Mouse (Mus musculus) heart, adult 11 months (tissue): ENCODE measurements at regions not wholly inside any gene's neighbourhood (a gene's known extent, or its start where the extent isn't known, plus 50 kb on each side); places are given as distances from the start of the nearest gene placed in this dataset.

Source experiments
- DNase-seq: peaks from one replicate; pipeline ENCODE4 v3.0.0; 2022

DNA sequence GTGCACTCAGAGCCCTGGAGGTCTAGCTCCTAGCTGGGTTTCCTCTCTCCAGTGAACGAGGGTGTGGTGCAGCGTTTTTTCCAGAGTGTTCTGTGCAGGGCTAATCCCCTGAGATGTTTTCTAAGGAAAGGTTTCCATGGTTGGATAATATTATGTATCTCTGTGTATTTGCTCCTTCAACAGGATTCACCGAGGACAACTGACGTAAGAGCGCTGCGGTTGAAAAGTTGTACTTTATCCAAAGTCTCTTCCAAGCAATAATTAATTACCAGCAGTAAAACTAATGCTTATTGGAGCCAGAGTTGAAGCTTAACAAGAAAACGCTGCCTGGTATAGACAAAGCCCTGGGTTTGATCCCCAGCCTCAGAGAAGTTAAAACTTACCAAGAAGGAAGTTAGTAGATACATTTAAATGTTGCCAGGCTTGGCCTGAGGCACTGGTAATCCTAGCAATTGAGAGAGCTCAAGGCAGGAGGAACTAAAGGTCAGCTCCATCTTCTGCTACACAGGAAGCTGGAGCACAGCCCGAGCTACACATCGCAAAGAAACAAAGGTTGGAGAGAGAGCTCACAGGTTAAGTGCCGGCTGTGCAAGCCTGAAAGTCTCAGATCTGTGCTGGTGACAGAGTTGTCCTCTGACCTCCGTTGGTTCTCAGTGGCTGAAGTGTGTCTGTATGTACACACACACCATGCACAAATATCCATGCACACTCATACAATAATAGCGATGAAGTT is 51.2 kb upstream of the Rap1b start:
- peak; percentile 97 for DNase-seq

DNA sequence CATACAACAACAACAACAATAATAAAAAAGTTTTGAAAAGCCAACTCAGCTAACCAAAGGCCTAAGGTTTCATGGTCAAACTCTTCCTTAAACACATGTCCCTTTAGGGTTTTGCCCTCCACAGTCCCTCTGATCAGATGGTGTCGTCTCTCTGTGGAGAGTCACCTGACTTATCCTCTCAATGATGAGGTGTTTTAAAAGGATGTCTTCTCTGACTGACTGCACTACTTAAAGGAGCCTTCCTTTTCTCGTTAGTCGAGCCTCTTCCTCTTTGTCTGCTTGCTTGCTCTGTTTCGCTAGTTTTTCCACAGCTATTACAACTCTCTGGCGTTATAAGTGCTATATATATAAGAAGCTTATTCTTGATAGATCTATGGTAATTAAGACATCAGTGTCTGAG is 51.9 kb upstream of the Rap1b start:
- DNase-seq: no peak

DNA sequence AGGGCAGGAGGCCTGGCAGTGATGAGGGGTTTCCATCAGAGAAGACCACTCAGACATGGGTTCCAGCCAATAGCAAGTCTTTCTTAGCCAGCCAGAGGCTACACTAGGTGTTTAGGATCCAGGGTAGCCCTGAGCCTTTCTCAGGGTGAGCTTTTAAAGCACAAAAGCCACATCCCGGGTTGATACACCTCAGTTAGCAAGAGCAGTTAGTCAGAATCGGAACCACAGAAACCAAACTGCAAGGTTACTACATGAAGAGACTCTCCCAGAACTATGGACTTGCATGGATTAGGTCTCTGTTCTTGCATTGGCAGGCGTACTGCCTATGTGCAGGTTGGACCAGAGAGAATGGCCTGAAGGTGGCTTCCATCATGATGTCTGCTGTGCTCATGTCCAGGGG is 52.6 kb upstream of the Rap1b start:
- DNase-seq: no peak

DNA sequence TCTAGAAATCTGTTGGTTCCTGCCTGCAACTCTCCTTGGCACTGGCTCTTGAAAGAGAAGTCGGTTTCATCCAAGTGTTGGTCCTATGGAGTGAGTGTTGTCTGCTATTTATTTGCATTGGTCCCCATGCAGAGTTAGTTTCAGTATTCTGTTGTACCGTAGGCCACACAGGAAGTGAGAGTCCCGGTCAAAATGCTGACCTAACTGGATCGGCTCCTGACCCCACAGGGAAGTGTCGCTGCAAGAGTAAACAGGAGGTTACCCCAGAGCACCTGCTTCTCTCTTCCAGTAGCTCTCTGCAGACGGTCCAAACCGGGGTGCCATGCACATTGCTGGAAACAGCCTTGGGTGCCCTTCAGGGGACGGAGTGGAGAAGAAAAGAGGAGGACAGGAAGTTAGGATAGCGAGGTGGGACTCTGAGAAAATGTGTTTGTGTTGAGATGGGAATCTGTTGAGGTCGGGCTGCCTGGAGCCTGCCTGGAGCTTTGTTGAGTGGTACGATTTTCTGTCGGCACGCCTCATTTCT is 53.6 kb upstream of the Rap1b start:
- DNase-seq: peak; percentile 98

DNA sequence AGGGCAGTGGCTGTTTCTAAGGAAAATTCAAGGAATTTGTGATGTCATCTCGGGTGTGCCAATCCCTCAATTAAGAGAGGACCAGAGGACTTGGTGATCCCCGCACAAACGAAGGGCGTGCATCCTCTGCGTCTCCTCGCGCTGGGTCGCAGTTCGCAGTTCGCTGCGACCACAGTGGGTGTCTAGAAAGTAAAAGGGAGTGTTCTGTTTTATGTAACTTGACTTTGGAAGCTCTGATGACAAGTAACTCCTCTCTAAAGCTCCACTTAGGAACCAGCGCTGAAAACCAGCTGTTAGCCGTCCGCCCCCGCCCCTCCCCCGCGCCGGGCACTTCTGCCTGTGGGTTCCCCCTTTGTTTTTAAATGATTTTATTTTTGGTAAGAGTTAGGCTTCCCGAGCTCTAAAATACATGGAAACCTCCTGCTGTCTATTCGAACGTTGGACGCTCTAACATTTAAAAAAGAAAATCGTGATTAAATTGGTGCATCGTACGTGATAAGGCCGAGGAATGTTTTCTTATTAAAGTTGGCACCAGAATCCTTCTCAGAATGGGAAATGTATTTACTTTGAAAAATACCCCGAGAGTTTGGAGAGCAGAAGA is 59.9 kb upstream of the Rap1b start:
- DNase-seq: peak; percentile 96

DNA sequence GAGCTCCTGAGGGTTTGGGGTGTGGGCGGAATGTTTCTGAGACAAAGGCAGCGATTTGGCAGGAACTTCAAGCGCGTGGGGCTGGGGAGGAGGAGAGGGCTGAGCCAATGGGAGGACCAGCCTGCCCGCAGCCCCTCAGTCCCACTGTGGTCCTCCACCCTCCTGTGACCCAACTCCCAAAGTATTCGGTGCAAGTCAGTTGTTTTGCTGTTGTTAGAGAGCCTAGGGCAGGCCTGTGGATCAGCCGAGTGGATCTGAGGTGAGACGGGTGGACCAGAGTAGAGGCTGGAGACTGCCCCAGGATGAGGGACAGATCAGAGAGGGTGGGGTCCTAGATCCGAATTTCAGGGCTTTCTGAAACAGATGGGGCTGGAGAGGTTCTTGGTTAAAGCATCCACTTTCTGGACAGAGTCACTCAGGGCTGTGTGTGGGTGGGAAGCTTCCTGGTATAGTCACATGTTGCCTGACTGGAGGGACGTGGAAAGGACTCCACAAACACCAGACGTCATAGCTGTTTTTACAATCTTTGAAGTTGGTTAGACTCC is 60.5 kb upstream of the Rap1b start:
- DNase-seq: peak; percentile 99

DNA sequence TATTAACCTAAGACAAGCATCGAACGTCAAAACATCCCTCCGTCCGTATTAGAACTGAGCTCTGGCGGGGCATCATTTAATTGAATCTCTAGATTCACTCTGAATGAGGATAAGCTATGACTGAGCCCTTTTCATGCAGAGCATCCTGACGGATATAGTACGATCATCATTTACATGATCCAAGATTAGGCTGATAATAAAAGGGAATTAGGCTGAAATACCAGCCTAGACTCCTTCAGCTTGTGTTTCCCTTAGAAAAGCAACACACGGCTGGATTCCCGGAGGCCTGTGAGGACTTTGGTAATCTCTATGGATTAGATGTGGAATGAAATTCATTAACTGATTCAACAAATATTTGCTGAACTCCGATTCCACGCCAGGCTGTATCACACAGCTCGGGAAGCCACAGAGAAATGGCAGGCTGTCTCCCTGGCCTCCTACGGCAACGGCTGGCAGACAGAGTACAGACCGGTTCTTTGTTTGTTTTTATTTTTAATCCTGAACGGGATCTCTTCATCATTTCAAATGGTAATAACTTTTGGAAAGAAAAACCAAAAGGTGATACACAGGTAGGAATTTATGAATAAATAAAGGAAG is 62.3 kb upstream of the Rap1b start:
- DNase-seq: no peak

DNA sequence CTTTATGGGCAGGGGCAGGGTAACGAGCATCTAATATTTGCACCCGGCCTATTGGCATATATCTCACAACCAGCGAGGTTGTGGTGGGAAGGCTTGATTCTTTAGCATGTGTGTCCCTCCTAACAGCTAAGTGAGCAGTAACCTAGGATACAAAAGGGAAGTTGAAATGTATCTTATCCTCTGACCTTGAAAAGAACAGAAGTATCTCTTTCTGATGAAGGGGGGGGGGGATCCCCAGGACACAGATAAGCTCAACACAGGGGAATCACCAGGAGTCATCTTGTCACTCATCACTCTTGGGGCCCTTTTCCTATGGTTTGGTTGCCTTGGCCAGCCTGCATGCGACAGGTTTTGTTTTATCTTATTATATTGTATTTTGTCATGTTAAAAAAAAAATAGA is 63.3 kb upstream of the Rap1b start:
- DNase-seq: no peak

DNA sequence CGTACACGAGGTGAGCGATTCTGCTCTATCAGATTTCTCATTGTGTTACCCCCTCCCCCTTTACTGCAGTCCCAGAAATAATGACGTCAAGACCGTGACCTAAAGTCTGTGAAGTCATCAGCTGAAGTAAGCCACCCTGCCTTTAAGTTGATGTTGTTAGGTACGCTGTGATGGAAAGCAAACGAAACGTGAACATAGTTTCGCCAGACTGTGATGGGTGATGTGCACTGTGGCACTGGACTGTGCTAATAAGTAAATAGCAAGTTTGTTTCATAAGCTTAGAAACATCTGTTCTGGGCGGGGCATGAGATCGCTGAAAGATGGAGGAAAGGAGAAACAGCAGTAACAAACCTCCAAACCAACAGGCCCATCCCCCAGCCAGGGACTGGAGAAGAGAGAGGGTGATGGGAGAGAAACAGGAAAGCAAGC is 64.0 kb upstream of the Rap1b start:
- DNase-seq: no peak

DNA sequence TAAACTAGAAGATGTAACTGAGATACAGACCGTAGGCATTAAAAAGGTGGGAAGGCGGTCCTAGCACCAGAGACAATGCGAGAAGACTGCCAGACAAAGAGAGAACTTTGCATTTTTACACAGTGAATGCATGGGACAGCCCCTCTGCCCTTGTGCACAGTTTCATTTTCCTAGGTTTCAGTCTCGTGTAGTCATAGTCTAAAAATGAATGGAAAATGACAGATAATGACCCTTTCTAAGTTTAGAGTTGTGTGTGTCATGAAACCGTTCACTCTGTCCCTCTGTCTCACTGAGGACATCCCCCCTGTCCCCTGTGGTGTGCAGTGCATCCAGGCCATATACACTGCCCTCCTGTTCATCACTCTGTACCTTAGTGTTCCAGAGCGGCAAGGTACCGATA is 64.6 kb upstream of the Rap1b start:
- no peak for DNase-seq

DNA sequence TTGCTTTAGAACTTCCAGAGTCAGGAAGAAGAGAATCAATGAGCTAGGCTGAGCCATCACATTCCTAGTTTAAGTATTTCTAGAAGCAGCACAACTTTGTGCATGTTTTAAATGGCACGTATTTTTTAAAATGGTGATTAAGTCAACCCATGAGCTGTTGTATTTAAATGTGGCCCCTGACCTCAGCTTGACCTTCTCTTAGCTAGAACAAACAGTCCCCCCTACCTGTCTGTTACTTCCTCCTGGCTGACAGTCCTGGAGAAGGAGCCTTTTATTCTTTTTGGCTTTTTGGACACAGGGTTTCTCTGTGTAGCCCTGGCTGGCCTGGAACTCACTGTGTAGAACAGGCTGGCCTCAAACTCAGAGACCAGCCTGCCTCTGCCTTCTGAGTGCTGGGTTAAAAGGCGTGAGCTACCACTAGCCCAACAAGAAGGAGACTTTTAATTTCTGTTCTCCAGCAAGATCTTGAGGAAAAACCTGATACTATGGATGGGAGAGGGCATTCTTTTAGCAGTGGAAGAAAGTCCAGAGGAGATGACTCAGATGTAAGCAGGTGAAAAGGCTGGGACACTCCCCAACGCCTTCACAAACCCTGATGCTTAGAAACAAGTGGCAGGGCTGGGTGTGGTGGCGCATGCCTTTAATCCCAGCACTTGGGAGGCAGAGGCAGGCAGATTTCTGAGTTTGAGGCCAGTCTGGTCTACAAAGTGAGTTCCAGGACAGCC is 69.3 kb upstream of the Rap1b start:
- no peak for DNase-seq

DNA sequence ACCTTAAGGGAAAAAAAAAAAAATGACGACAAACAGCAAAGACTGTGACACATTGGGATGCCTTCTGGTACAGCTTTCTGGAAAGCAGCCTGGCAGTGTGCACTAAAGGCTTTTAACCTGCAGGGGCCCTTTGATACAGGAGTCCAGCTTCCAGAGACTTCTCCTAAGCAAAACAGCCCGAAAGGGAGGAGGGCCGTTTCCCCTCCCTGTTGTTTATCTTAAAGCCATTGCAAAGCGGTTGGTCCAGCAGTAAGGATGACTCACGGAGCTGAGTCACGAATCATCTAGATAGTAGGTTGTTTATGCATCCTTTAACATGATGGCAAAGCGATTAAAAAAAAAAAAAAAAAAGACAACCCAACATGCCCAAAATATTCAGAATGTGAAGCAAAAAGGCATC is 70.4 kb upstream of the Rap1b start:
- DNase-seq: no peak

DNA sequence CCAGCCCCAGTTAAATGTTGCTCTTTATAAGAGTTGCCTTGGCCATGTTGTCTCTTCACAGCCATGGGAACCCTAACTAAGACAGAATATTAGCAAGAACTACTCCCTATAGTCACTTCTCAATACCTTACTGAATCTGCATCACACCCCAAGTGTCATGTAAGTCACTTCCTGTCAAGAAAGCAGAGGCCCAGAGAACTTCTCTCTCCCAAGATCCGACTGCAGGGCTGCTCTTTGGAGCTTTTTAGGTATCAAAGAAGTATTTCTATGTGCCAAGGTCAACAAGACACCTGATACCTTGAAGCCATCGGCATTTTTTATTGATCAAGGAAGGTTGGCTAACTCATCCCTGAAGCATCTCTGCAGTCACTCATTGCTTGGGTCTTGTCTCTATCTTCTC is 72.0 kb upstream of the Rap1b start:
- no peak for DNase-seq

DNA sequence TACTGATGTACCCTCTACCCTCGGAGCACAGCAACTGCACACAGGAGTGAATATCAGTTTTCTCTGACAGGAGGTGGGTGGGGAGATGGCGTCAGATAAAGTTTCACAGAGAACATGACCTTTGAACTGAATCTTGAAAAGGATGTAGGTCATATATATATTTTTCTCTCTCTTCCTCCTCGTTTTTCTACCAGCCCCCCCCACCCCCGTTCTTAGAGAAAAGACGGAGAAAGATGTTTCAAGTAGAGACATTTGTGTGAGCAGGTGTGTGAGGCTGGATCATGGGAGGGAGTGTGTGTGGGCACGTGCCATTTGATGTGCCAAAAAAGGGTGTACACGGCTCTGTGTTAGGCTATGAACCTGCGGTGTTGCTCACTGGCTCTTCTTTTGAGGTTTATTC is 72.8 kb upstream of the Rap1b start:
- no peak for DNase-seq

DNA sequence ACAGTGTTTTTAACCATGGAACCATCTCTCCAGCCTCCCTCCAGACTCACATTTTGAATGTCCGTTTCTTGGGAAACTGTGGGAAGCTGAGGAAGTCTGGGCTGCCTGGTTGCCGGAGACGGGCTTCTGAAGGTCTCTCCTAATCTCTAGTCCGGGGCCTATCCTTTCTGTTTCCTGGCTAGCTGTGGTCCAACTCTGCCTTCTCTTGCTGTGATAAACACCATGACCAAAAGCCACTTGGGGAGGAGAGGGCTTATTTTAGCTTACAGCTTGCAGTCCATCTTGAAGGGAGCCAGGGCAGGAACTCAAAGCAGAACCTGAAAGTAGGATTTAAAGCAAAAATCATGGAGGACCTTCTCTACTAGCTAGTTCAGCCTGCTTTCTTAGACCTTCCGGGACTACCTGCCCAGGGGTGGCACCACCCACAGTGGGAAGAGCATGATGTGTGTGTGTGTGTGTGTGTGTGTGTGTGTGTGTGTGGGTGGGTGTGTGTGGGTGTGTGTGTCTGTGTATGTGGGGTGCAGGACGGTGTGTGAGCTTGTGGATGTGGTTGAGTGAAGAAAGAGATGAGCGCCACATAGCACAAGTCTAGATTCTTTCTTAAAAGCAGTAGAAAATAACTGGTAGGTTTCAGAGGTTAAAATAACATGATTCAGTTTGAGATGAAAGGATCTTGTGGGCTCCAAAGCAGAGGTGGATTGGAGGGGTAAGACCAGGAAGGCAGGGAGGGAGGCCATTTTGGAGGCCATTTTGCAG is 73.5 kb upstream of the Rap1b start:
- no peak for DNase-seq

DNA sequence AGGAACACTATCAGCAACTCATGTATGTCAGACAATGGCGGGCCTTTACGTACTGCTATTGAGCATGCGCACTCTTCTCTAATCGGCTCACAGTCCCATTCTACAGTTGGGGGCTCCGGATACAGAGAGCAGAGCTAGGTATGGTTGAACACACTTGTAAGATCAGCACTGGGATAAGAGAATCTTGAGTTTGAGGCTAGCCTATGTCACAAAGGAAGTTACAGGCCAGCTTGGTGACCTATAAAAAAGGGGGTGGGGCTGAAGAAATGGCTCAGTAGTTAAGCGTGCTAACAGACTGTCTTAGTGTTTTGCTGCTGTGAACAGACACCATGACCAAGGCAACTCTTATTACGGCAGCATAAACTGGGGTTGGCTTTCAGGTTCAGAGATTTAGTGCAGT is 79.4 kb upstream of the Rap1b start:
- DNase-seq: no peak

DNA sequence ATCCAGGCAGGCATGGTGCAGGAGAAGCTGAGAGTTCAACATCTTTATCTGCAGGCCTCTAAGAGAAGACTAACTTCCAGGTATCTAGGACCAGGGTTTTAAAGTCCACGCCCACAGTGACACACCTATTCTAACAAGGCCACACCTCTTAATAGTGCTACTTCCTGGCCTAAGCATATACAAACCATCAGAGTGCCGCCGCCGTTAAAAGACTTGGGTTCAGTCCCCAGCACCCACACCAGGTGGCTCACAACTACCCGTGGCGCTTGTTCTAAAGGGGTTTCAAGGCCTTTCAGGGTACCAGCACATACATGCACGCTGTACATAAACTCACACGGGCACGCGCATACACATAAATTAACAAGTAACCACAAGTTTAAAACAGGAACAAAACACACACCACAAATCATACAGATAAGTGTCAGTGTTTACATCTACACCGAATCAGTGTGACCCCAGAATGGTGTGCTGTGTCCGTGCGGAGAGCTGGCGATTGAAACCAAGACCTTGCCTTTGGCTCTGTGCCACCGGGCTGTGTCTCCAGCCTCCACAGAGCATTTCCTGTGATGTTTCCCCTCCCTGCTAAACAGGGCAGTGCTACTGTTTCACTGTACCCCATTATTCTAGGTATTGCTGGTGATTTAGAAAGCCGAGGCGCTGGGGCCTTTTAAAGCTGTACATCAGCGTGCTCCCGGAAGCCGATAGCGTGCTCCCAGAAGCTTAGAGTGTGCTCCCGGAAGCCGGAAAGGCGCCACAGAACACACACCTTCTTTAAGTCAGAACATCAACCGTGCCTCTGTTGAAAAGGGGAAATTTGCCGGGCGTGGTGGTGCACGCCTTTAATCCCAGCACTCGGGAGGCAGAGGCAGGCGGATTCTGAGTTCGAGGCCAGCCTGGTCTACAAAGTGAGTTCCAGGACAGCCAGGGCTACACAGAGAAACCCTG is 80.0 kb upstream of the Rap1b start:
- DNase-seq: peak; percentile 89

DNA sequence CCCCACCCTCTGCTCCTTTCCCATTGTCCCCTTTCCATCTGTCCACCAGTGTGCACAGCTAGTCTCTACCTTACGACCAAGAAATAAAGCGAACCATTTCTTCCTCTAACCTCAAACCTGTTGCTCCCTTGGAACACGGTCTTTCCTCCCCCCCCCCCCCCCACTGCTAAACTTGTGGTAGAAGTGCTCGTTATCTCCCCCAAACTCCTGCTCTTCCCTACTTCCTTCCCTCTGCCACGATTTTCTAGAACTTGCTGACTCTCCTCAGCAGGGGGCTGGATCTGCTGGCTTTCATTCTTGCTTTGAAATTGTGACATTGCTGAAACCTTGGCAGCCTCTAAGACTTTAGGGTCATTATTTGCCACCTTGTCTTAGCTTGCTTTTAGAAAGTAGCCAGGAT is 83.2 kb upstream of the Rap1b start:
- DNase-seq: no peak

DNA sequence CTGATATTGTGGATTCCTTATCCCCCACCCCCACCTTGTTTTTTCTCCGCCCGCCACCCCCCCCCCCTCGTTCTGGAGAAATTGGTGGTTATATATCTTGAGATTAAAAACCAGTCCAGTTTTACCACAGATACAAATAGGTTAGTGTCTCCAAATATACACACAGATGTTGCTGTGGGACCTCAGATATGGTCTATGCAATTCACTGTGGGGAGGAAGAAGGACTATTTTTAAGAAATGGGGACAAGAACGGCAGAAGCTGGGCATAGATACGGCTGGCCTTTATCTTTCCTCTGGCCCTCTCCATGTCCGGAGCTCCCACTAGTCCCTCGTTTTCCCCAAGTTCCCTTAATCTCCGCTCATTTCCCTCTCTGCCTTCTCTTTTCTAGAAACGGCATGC is 89.0 kb upstream of the Rap1b start:
- DNase-seq: peak; percentile 49

DNA sequence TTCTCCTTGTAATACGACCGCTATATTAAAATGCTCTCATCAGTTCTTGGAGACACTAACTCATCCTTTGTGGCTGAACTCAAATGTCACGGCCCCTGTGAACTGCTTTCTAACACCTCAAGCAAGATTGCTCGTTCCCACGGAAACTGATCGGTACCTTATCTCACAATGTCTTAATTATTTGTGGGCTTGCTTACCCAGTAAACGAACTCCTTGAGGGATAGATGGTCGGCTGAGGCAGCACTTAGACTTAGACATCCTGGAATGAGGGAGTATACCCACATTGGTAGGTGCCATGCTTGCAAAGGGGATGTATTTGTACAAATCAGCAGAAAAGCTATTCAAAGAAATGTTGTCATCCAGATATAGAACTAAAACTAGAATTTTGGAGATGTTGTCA is 92.9 kb upstream of the Rap1b start:
- peak; percentile 69 for DNase-seq
